Mouse (Mus musculus): ENCODE results near the gene Macf1.
"Not testable (repeated sequence)": the region's sequence is repeated elsewhere in the genome, so short reads cannot be mapped to it uniquely, and the experiment has no call there.

DNA sequence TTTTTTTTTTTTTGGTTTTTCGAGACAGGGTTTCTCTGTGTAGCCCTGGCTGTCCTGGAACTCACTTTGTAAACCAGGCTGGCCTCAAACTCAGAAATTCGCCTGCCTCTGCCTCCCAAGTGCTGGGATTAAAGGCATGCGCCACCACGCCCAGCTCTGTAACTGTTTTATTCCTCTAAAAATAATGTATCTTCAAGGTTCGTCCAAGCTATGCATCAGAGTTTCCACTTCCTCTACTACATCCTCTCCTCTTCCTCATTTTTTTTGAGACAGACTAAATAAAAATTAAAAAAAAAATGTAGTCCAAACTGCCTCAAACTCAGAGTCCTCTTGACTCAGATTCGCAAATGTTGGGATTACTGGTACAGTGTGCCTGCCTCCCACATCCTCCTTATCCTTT is 52.0 kb downstream of the Macf1 start:
- TF ChIP-seq MAX (IDR thresholded peaks at IDR 0.05); CTCF (IDR thresholded peaks at IDR 0.05; ENCODE audit: control insufficient read depth, insufficient read depth, insufficient read length); USF1 (IDR thresholded peaks at IDR 0.05; ENCODE audit: low read depth): not testable (repeated sequence)
